Mouse (Mus musculus) bone marrow, adult 2 months (tissue): Measurements from ENCODE around the gene Dennd5b.
"Not testable (repeated sequence)": the region's sequence is repeated elsewhere in the genome, so short reads cannot be mapped to it uniquely, and the experiment has no call there.

Experiments used
- CTCF ChIP-seq: fragments of 200-500 bp; IDR thresholded peaks from 2 replicates; pipeline ENCODE4 v1.5.1; 2011; ENCODE audit warnings: low read length, control low read depth; ENCODE audit not compliant: control insufficient read depth, insufficient read depth
- POLR2A ChIP-seq: fragments of 200-500 bp; IDR thresholded peaks from 2 replicates; pipeline ENCODE4 v1.6.1; 2011; ENCODE audit warnings: low read depth, mild to moderate bottlenecking, control low read depth, low read length, borderline replicate concordance; ENCODE audit not compliant: control insufficient read depth

DNA sequence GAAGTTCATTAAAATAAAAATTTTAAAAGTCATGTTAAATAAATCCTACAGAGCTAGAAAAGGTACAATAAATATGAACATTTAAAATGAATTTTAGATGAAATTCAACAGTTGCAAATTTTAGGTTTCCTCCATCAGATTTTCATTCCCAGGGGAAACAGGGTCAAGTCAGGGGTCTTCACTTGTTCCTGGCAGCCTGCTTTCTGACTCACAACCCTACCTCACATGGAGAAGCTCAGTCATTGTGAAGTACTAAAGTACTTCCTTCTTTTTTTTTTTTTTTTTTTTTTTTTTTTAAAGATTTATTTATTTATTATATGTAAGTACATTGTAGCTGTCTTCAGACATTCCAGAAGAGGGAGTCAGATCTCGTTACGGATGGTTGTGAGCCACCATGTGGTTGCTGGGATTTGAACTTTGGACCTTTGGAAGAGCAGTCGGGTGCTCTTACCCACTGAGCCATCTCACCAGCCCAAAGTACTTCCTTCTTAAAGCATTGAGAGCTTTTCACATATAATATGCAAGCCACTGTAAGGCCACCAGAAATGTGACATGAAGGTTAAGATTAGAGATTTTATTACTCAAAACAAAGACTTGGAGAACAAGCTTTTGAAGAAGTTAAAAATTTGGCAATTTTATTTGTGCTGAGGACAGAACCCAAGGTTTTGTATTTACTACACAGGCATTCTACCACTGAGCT, 111.5 kb downstream of the Dennd5b start:
- not testable (repeated sequence) for TF ChIP-seq CTCF, POLR2A
